Mouse (Mus musculus) bone marrow, adult 2 months (tissue): ENCODE measurements at regions not wholly inside any gene's neighbourhood (a gene's known extent, or its start where the extent isn't known, plus 50 kb on each side); places are given as distances from the start of the nearest gene placed in this dataset.

Experiments used
- H3K27ac ChIP-seq: fragments of 200-500 bp; 2 replicates; pipeline ENCODE4 v1.5.1; 2012; ENCODE audit warnings: low read depth, mild to moderate bottlenecking, control low read depth, inconsistent platforms, low read length; ENCODE audit not compliant: control insufficient read depth, poor library complexity, insufficient read depth
- H3K4me1 ChIP-seq: fragments of 200-500 bp; 2 replicates; pipeline ENCODE4 v1.6.1; 2011; ENCODE audit warnings: low read length; ENCODE audit not compliant: control insufficient read depth, insufficient read depth
- H3K4me3 ChIP-seq: fragments of 200-500 bp; replicated peaks from 2 replicates; pipeline ENCODE3; 2011; ENCODE audit warnings: mild to moderate bottlenecking, low read depth, low read length, control low read depth; ENCODE audit not compliant: control insufficient read depth
- CTCF ChIP-seq: fragments of 200-500 bp; IDR thresholded peaks from 2 replicates; pipeline ENCODE4 v1.5.1; 2011; ENCODE audit warnings: low read length, control low read depth; ENCODE audit not compliant: control insufficient read depth, insufficient read depth
- POLR2A ChIP-seq: fragments of 200-500 bp; IDR thresholded peaks from 2 replicates; pipeline ENCODE4 v1.6.1; 2011; ENCODE audit warnings: low read depth, mild to moderate bottlenecking, control low read depth, low read length, borderline replicate concordance; ENCODE audit not compliant: control insufficient read depth
- WGBS: fragments of 180-500 bp; shearing (Covaris S2); methylation state at CpG from one replicate; pipeline ENCODE4 v1.1.7; 2018; 5-methylcytosine and 5-hydroxymethylcytosine counted together

DNA sequence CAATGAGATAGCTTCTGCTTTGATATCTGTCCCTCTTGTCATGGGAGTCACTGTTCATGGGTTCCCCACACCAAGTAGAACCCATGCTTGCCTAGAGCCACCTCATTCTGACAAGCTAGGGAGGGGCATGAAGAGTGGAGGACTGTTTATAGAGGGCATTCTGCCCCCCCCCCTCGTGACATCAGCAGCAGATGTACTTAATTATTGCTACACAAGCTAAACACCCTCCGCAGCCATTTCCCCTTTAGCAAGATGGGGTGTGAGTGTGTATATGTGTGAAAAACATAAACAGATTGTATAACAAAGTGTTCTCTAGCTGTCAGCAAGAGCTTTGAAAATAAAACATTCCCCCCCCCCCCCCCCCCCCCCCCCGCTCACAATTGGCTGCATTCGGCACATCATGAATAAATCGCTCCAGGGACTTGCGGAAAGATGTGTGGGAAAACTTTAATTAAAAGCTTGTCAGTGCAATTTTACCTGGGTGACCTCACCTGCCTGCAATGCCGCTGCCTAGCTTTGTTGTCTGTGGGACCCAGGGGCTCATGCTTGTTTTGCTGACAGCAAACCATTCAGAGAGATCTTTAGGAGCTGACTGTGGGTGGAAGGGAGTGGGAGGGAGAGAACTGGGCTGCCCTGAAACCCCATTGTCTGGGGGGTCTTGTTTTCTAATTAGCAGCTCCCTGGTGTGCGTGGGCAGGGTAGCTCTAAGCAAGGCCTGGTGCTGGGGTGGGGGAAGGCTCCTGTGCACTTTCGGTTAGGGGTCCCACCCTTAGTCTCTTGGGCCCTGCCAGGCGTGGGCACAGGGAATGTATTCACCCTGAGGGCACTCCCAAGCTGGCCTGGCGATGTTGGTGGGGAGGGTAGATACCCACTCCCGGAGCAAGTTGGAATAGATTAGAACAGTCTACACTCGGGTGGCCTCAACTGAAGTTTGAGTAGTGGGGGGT, 63.4 kb downstream of the Irx2 start:
- H3K27ac ChIP-seq, result no peak overlapping the region
- TF ChIP-seq POLR2A, result no peak
- no peak for TF ChIP-seq CTCF
- WGBS, result 73% methylated on average over 13 of the region's 13 CpGs
- no peaks in the 10 kb centered on the region for H3K4me1 ChIP-seq
- H3K4me3 ChIP-seq, result no peak overlapping the region

DNA sequence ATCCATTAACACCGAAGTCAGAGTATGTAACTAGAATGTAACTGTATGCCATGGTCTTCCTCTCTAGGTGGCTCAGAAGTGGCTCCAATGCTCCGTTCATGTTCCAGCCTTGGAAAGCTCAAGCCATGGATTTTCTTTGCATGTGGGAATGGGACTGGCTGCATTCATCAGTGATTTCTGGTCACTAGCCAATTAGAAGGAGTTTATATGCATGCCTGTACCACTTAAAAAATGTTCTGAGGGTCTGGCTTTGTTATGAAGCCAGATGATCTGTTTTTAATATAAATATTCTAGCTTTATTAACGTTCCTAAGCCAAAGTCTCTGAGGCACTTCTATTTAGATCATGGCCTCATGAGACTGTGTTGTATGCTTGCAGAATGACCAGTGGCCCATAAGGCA, 78.8 kb downstream of the Irx2 start:
- no peak overlapping the region for H3K4me3 ChIP-seq
- no peaks in the 10 kb centered on the region for H3K4me1 ChIP-seq
- no peak for TF ChIP-seq POLR2A
- no peak overlapping the region for H3K27ac ChIP-seq
- WGBS, result 77% methylated on average over 3 of the region's 3 CpGs

DNA sequence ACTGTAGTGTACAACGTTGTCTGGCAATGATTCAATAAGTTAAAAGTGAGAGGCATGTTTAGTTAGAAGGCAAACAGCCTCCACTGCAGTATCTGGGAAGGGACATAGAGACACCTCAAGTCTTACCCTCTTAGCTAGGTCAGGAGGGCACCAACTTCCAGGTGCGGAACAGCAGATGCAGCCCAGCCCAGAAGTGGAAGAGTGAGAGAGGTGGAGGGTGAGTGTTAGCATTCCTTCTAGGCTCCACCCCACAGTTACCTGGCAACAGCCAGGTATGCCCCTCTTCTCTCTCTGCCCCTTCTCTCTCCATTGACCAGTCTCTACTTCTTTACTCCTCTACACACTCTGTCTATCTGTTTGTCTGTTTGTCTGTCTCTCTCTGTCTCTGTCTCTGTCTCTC, 80.1 kb downstream of the Irx2 start:
- Histone ChIP-seq H3K4me1 (no peaks in the 10 kb centered on the region; the same call in 1 of the 2 replicates), H3K4me3 (no peak overlapping the region), H3K27ac (no peak overlapping the region)
- 79% methylated on average over 2 of the region's 2 CpGs for WGBS
- no peak for TF ChIP-seq POLR2A
- TF ChIP-seq CTCF, result no peak

DNA sequence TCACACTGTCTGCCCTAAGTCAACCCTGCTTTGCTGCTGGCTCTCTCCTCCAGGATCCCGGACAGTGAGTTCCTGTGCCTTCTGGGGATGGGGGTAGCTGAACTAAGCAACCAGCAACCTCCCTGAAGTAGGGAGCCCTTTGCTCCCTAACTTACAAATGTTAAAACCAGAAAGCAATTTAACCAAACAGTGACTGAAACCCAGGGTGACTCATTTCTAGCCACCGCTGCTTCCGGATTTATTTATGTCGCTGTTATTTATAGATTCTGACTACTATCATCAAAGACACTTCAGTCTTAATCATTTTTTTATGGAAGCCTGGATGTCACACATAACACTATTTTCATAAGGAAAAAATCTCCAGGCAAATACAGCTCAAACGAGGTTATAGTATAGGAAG, 81.4 kb downstream of the Irx2 start:
- H3K4me1 ChIP-seq, result no peaks in the 10 kb centered on the region; the same call in 1 of the 2 replicates
- H3K4me3 ChIP-seq, result no peak overlapping the region
- no peak for TF ChIP-seq POLR2A
- TF ChIP-seq CTCF, result no peak
- no peak overlapping the region for H3K27ac ChIP-seq
- WGBS, result 70% methylated on average over 5 of the region's 5 CpGs

DNA sequence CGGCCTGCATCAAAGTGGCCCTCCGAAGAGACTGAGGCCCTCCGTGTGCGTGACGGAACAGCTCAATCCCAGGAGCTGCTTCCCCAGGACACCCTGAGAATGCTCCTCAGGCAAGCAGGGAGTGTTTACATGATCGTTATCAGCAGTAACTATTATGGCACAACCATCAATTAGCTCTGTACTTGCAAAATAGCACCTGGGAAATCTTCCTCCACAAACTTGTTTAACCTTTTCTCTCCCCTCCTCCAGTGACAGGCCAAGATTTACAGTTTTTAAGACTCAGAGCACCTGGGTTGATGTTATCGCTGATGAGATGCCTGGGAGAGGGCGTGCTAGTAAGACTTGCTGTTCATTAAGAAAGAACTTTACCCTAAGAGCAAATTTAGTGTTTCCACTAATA, 82.5 kb downstream of the Irx2 start:
- H3K27ac ChIP-seq, result no peak overlapping the region
- H3K4me3 ChIP-seq, result no peak overlapping the region
- 54% methylated on average over 8 of the region's 8 CpGs for WGBS
- H3K4me1 ChIP-seq, result no peaks in the 10 kb centered on the region; the same call in 1 of the 2 replicates
- no peak for TF ChIP-seq CTCF
- no peak for TF ChIP-seq POLR2A

DNA sequence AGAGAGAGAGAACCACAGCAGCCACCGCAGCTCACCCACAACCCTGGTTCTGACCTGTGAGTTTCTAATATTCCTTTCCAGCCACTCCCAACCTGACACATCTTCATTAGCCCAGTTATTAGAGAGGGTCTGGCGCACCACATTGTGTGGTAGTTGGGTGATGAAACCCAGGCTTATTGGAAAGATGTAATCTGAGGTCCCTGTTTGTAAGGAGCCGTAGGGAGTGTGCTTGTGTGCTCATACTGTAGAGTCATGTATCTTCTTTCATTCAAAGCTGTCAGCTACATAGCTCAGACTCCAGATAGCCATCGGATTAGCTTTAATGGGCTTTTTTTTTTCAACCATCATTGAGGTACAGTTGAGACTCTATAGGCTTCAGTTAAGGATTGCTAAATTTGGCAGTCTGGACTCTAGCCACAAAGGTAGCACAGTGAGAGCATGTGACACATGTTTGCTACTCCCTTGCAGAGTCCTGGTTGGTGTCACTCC, 83.3 kb downstream of the Irx2 start:
- no peak for TF ChIP-seq CTCF
- TF ChIP-seq POLR2A, result no peak
- H3K27ac ChIP-seq, result no peak overlapping the region
- 76% methylated on average over 4 of the region's 4 CpGs for WGBS
- no peaks in the 10 kb centered on the region; the same call in 1 of the 2 replicates for H3K4me1 ChIP-seq
- no peak overlapping the region for H3K4me3 ChIP-seq

DNA sequence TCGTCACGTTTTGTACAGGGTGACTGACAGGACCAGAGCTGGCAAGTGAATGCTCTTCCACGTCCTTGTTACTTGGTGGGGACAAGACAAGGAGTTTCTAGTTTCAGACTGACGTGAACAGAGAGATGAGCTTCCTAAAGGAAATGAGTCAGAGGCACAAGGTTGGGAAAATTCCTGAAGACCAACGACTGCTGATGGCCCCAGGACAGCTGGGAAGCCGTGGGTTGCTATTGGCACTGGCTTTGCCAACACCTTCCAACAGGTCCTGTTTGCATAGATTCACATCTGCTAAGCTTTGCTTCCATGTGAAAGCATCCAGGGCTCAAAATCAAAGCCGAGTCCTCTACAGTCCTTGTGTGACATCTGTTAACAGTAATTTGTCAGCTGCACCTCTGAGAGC, 86.2 kb downstream of the Irx2 start:
- H3K4me3 ChIP-seq, result no peak overlapping the region
- TF ChIP-seq CTCF, result no peak
- no peak for TF ChIP-seq POLR2A
- no peak overlapping the region for H3K27ac ChIP-seq
- WGBS, result 32% methylated on average over 7 of the region's 7 CpGs
- H3K4me1 ChIP-seq, result no peaks in the 10 kb centered on the region; the same call in 1 of the 2 replicates

DNA sequence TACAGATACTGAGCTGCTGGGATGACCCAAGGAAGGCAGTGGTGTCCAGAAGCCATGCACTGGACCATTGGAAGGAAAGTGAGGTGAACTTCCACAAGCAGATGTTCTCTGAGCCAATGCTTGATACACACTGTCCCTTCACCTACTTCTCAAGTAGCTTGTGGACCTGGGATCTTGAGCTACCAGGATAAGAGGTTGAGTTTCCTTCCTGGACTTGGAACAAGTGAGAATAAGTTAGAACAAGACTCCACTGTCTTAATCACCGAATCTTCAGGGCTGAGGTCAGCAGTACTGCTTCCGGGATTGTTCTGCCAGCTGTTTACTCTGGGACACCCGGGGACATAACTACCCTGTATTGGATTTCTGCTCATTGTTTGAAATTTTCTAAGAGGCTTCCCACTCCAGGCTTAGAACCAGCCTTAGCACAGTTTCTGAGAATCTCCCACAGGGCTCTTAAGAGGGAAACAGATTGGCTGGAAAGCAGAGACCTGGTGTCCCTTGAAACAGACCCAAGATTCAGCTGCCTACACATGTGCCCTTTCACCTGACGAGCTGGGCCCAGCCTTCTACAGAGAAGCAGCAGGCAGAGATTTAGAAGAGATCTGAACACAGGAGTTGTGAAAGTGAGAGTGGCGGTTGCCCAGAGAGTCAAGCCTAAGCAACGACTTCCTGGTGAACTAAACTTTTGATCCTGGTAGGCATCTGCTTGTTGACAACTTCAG, 87.5 kb downstream of the Irx2 start:
- H3K4me1 ChIP-seq, result no peaks in the 10 kb centered on the region; the same call in 1 of the 2 replicates
- no peak overlapping the region for H3K27ac ChIP-seq
- 43% methylated on average over 6 of the region's 6 CpGs for WGBS
- TF ChIP-seq CTCF, result no peak
- no peak for TF ChIP-seq POLR2A
- no peak overlapping the region for H3K4me3 ChIP-seq
